Comparison of ENCODE assay signal across 9 mouse cellular contexts in genomic region chr11:94245955-94246788, GRCm38 (mm10). TPM values are rescaled to one million over a fixed set of nuclear protein-coding genes. Genes with fewer than 3 reads are reported as not detected.
DNase-seq lines count a peak whose midpoint lies in the region; ATAC-seq and TF ChIP-seq lines count a peak whose summit lies in the region.
"Had no signal": no experiment of that assay in that cellular context is flagged by ENCODE, and none has a peak within 500 bp of the region (broad histone marks: within the 10 kb centered on the region; RNA-seq: fewer than 3 reads in every experiment).

Gene Wfikkn2 (minus strand): TSS chr11:94246005.

- intact Hi-C loops in heart, postnatal 25 days (cut with DNase I) = no loop called here

- H3K9me3 ChIP-seq in heart, embryonic 12.5 days (replicated peaks) = no peaks in the 10 kb centered on the region
- H3K9me3 ChIP-seq in forebrain, embryonic 14.5 days (replicated peaks; ENCODE audit: control insufficient read depth, low read length) = no peaks in the 10 kb centered on the region
- no peaks in the 10 kb centered on the region for H3K9me3 ChIP-seq in midbrain, embryonic 11.5 days (ENCODE audit: control insufficient read depth, low read length)

- 0 out of 2 replicates have a peak within 1 kb of the TSS, but pooled peaks have one; percentile 13 for H3K9ac ChIP-seq in heart, embryonic 12.5 days
- H3K9ac ChIP-seq in forebrain, embryonic 14.5 days (ENCODE audit: low read length) = no peak within 1 kb of the TSS
- no peak within 1 kb of the TSS for H3K9ac ChIP-seq in midbrain, embryonic 11.5 days (ENCODE audit: low read length)
- H3K9ac ChIP-seq: liver, embryonic 14.5 days had no signal

- 54% methylated on average over 17 of the region's 17 CpGs for WGBS in heart, embryonic 12.5 days
- WGBS in forebrain, embryonic 14.5 days = 36% methylated on average over 17 of the region's 17 CpGs
- WGBS in midbrain, embryonic 11.5 days = 57% methylated on average over 17 of the region's 17 CpGs

- peaks cover 16% of the 10 kb centered on the region; the same call in 1 of the 2 replicates for H3K27me3 ChIP-seq in heart, embryonic 12.5 days (replicated peaks)
- peaks cover 8% of the 10 kb centered on the region for H3K27me3 ChIP-seq in Patski
- no peaks in the 10 kb centered on the region for H3K27me3 ChIP-seq in forebrain, embryonic 14.5 days (replicated peaks; ENCODE audit: control insufficient read depth, insufficient read depth, low read length)
- H3K27me3 ChIP-seq in midbrain, embryonic 11.5 days (ENCODE audit: control insufficient read depth, insufficient read depth, low read length) = no peaks in the 10 kb centered on the region; the same call in 1 of the 2 replicates

- no peak within 1 kb of the TSS for H3K4me3 ChIP-seq in heart, embryonic 12.5 days
- H3K4me3 ChIP-seq in forebrain, embryonic 14.5 days (ENCODE audit: low read depth, low read length) = no peak within 1 kb of the TSS
- no peak within 1 kb of the TSS for H3K4me3 ChIP-seq in midbrain, embryonic 11.5 days (ENCODE audit: low read depth, low read length)

- in situ Hi-C loops in Patski (cut with MboI; ENCODE audit: low pct_unique_long_range_greater_than_20kb) = no loop called here

- no peaks in the 10 kb centered on the region for H3K36me3 ChIP-seq in heart, embryonic 12.5 days
- H3K36me3 ChIP-seq in forebrain, embryonic 14.5 days (ENCODE audit: control insufficient read depth, insufficient read depth, low read length) = no peaks in the 10 kb centered on the region
- H3K36me3 ChIP-seq in midbrain, embryonic 11.5 days (ENCODE audit: control insufficient read depth, insufficient read depth, low read length) = no peaks in the 10 kb centered on the region

- CTCF ChIA-PET in Patski (lab: Charles Lee) = interaction anchor here (0.8 to 1.9 kb wide), 3 partner anchors 20 to 29 kb away, joined by 3 to 5 read pairs (median 3); no protein-coding TSS in a partner anchor

- DNase-seq in heart, postnatal 25 days (ENCODE audit: low spot score) = no peak
- DNase-seq in Patski (ENCODE audit: low read depth, low spot score) = no peak
- peak; percentile 84 for DNase-seq in forebrain, embryonic 14.5 days (ENCODE audit: low spot score)
- no peak for DNase-seq in midbrain, embryonic 11.5 days (ENCODE audit: low spot score, missing footprints)
- no peak for DNase-seq in spleen, postnatal 10 days (ENCODE audit: low spot score in 2 of 2)
- DNase-seq in gastrocnemius, postnatal 4 days (ENCODE audit: low spot score in 2 of 2) = no peak
- no peak for DNase-seq in layer of hippocampus, adult 8-10 months (ENCODE audit: low spot score in 2 of 2)

- no peak within 1 kb of the TSS for H3K4me2 ChIP-seq in heart, embryonic 12.5 days
- H3K4me2 ChIP-seq in forebrain, embryonic 14.5 days (ENCODE audit: low read length) = no peak within 1 kb of the TSS
- no peak within 1 kb of the TSS for H3K4me2 ChIP-seq in midbrain, embryonic 11.5 days

- H3K27ac ChIP-seq in heart, embryonic 12.5 days (ENCODE audit: poor library complexity, severe bottlenecking) = no peak within 1 kb of the TSS
- H3K27ac ChIP-seq in forebrain, embryonic 14.5 days (ENCODE audit: low read depth, low read length) = peak within 1 kb of the TSS; percentile 62
- H3K27ac ChIP-seq in midbrain, embryonic 11.5 days (ENCODE audit: low read depth, low read length) = no peak within 1 kb of the TSS; the same call in 1 of the 2 replicates
- H3K27ac ChIP-seq: liver, embryonic 14.5 days had no signal

- H3K4me1 ChIP-seq in heart, embryonic 12.5 days (replicated peaks) = peaks cover 32% of the 10 kb centered on the region
- peaks cover 33% of the 10 kb centered on the region for H3K4me1 ChIP-seq in forebrain, embryonic 14.5 days (ENCODE audit: control insufficient read depth, insufficient read depth, low read length)
- peaks cover 13% of the 10 kb centered on the region for H3K4me1 ChIP-seq in midbrain, embryonic 11.5 days (ENCODE audit: control insufficient read depth, insufficient read depth, low read length)

- peak; percentile 33; the same call in 1 of the 2 replicates for ATAC-seq in heart, embryonic 12.5 days (ENCODE audit: insufficient number of reproducible peaks, low FRiP score)
- peak; percentile 6 for ATAC-seq in Patski
- ATAC-seq in forebrain, embryonic 14.5 days = peak; percentile 92
- ATAC-seq in midbrain, embryonic 11.5 days (ENCODE audit: low FRiP score) = peak; percentile 82

- POLR2A ChIA-PET in Patski (lab: Charles Lee) = interaction anchor here (0.6 kb wide), 1 partner anchor 430 kb away, joined by 6 read pairs; no protein-coding TSS in a partner anchor

- no peak for TF ChIP-seq CTCF in Patski (IDR thresholded peaks at IDR 0.05)

RNA-seq across cellular contexts. Expression of gene Wfikkn2, which starts in this region (rescaled TPM):
- 2.0 and 2.5 TPM in 2 replicates for polyA plus RNA-seq in heart, embryonic 12.5 days (2016; fragmentation: Nextera tagmentation; extraction: Ambion mirVana)
- 1 to 10 TPM; 2.3 to 3.1 TPM for total RNA-seq in heart, postnatal 25 days (2021)
- polyA plus RNA-seq in Patski (2021) = 0.08 TPM
- polyA plus RNA-seq in forebrain, embryonic 14.5 days (2014; fragmentation: Nextera tagmentation; extraction: Ambion mirVana) = 3.7 and 4.2 TPM in 2 replicates
- polyA plus RNA-seq in midbrain, embryonic 11.5 days (2014; fragmentation: Nextera tagmentation; extraction: Ambion mirVana) = 1.7 and 1.8 TPM in 2 replicates
- 1 to 10 TPM; 2.8 to 3.1 TPM for total RNA-seq in gastrocnemius, postnatal 4 days (2021)
- 1 to 10 TPM; 1.3 to 2.4 (median 1.9) TPM for total RNA-seq in layer of hippocampus, adult 8-10 months (2022)

Comparison
In these comparisons a context has a peak if more than half of its experiments do, and no peak if none do; other contexts are left out.
1. Peak in ATAC-seq in Patski; RNA of the gene not detected or under 1 TPM.
2. ATAC-seq: peak in every context shown above with its lines; median percentile 92 in forebrain, embryonic 14.5 days; 82 in midbrain, embryonic 11.5 days; 33 in heart, embryonic 12.5 days; 6 in Patski.